Mouse (Mus musculus) embryo, embryonic 10.5 days (tissue): ENCODE results near the gene Azi2.

Source experiments
- DNase-seq: peaks from one replicate; pipeline ENCODE4 v3.0.0-alpha.2; 2015; ENCODE audit warnings: low spot score

Azi2 gene

DNA sequence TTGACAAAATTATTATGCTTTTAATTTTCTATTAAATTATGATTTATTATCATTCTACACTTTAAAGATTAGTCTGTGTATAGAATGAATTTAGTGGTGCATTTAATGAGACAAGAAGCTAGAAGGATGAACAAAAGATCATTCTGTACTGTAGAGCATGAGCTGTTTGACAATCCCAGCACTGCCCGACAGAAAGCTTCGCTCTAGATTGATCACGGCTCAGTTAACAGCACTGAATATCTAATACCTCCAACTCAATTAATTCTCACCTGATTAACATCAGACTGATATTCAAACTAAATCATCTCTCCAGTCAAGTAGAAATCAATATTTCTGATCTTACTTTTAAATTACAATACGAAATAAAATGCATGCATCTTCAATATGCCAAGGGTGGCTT, 43.5 kb downstream of the Azi2 start:
- no peak for DNase-seq

DNA sequence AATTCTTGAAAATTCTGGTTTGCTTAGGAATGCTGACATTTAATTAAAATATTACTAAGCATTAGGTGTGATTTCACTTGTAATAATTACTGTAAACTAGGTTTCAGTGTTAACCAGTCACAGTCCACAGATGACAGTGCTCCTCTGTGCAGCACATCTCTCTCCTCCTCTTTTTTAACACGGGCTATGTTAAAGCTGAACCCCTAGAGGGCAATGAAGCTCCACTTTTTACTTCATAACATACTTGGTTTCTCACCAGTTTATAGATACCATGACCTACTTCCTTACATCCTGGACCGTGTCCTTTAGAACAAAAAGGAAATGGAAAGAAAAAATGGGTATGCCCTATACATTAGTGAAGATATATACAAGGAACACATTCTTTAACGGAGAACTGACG, 59.1 kb downstream of the Azi2 start:
- peak; percentile 47 for DNase-seq

GRCm38 (mm10) chr9:118100484-118100883, 60.2 kb downstream of the Azi2 start:
- no peak for DNase-seq

DNA sequence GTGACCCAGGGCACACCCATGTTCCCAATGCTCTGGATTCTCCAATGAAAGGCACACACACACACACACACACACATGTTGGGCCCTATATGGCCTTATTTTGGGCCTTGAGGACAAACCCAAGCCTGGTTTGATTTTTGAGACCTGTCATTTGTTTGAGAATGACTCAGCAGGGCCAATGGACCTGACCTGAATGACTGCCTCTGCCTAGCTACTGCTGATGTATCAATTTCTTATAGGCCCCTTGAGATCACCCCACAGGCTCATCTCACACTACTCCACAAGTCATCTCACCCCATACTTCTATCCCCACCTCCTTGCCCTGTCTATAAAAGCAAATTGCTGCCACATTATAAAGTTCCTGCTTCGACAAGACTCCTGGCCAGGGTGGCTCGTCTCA, 61.5 kb downstream of the Azi2 start:
- DNase-seq, result no peak

GRCm38 (mm10) chr9:118108527-118109011, 68.3 kb downstream of the Azi2 start:
- peak; percentile 13 for DNase-seq

GRCm38 (mm10) chr9:118109697-118110359, 69.5 kb downstream of the Azi2 start:
- no peak for DNase-seq

GRCm38 (mm10) chr9:118110360-118110710, 70.0 kb downstream of the Azi2 start:
- DNase-seq, result no peak
